Mouse (Mus musculus) limb, embryonic 15.5 days (tissue): ENCODE results near the gene Lyzl6. TPM values are rescaled to one million over a fixed set of nuclear protein-coding genes. Genes with fewer than 3 reads are reported as not detected.

Source experiments
- ATAC-seq: fragments of 200-750 bp; cut with Nextera tagmentation; 2 replicates; pipeline ENCODE4 v1.8.0; 2017; ENCODE audit warnings: low read depth, moderate TSS enrichment; ENCODE audit not compliant: insufficient number of reproducible peaks, low FRiP score, low TSS enrichment
- H3K27ac ChIP-seq: fragments of 300-500 bp; sonication (generic); 2 replicates; pipeline ENCODE4 v1.5.1; 2015; ENCODE audit warnings: moderate library complexity, mild to moderate bottlenecking, inconsistent platforms
- H3K27me3 ChIP-seq: fragments of 300-500 bp; sonication (generic); 2 replicates; pipeline ENCODE4 v1.6.1; 2015; ENCODE audit warnings: inconsistent platforms
- H3K36me3 ChIP-seq: fragments of 300-500 bp; sonication (generic); 2 replicates; pipeline ENCODE4 v1.6.1; 2015; ENCODE audit warnings: inconsistent platforms
- H3K4me1 ChIP-seq: fragments of 300-500 bp; sonication (generic); 2 replicates; pipeline ENCODE4 v1.6.1; 2015; ENCODE audit warnings: inconsistent platforms
- H3K4me2 ChIP-seq: fragments of 300-500 bp; sonication (generic); 2 replicates; pipeline ENCODE4 v1.6.1; 2015; ENCODE audit warnings: mild to moderate bottlenecking, inconsistent platforms
- H3K4me3 ChIP-seq: fragments of 300-500 bp; sonication (generic); 2 replicates; pipeline ENCODE4 v1.5.1; 2015; ENCODE audit warnings: mild to moderate bottlenecking, inconsistent platforms
- H3K9ac ChIP-seq: fragments of 300-500 bp; sonication (generic); 2 replicates; pipeline ENCODE4 v1.6.1; 2015; ENCODE audit warnings: inconsistent platforms
- H3K9me3 ChIP-seq: fragments of 300-500 bp; sonication (generic); 2 replicates; pipeline ENCODE4 v1.6.1; 2016; ENCODE audit warnings: inconsistent platforms
- WGBS: fragments of 180-500 bp; shearing (Covaris S2); methylation state at CpG from one replicate; pipeline ENCODE4 v1.1.7; 2015; 5-methylcytosine and 5-hydroxymethylcytosine counted together
- polyA plus RNA-seq: library from polyadenylated mRNA; unstranded; fragments of >200 nt; fragmentation: Nextera tagmentation; extraction: Ambion mirVana; gene quantifications from 2 replicates; pipeline ENCODE4 v1.2.1, GENCODE M21; 2015

Lyzl6 gene
- polyA plus RNA-seq, 1 experiment from 2014 or later, result not detected

- no peaks in the 10 kb centered on the region for H3K36me3 ChIP-seq
- H3K27me3 ChIP-seq, result peaks cover 19% of the 10 kb centered on the region
- no peak overlapping the region for H3K4me3 ChIP-seq
- no peaks in the 10 kb centered on the region for H3K9me3 ChIP-seq
- H3K27ac ChIP-seq, result no peak overlapping the region
- H3K4me2 ChIP-seq, result no peak overlapping the region
- no peak overlapping the region for H3K9ac ChIP-seq
- 71% methylated on average over 6 of the region's 6 CpGs for WGBS
- ATAC-seq, result no peak
- no peaks in the 10 kb centered on the region for H3K4me1 ChIP-seq
Observed at GRCm38 (mm10) chr11:103636261-103636660, 2.4 kb downstream of the Lyzl6 start.

GRCm38 (mm10) chr11:103635481-103635880 lies 3.2 kb downstream of the Lyzl6 start:
- H3K9ac ChIP-seq, result no peak overlapping the region
- H3K27ac ChIP-seq, result no peak overlapping the region
- H3K9me3 ChIP-seq, result no peaks in the 10 kb centered on the region
- H3K4me1 ChIP-seq, result no peaks in the 10 kb centered on the region
- no peak overlapping the region for H3K4me2 ChIP-seq
- no peak for ATAC-seq
- H3K4me3 ChIP-seq, result no peak overlapping the region
- H3K27me3 ChIP-seq, result peaks cover 17% of the 10 kb centered on the region
- no peaks in the 10 kb centered on the region for H3K36me3 ChIP-seq
- 74% methylated on average over 3 of the region's 3 CpGs for WGBS

- Histone ChIP-seq H3K4me3 (no peak overlapping the region), H3K9me3 (no peaks in the 10 kb centered on the region), H3K27ac (no peak overlapping the region), H3K9ac (no peak overlapping the region), H3K36me3 (no peaks in the 10 kb centered on the region), H3K4me2 (no peak overlapping the region), H3K27me3 (peaks cover 12% of the 10 kb centered on the region), H3K4me1 (no peaks in the 10 kb centered on the region)
- 81% methylated on average over 7 of the region's 7 CpGs for WGBS
- ATAC-seq, result no peak
Observed at GRCm38 (mm10) chr11:103634806-103635205, 3.9 kb downstream of the Lyzl6 start.

GRCm38 (mm10) chr11:103627453-103627852 lies 11.2 kb downstream of the Lyzl6 start:
- no peaks in the 10 kb centered on the region for H3K36me3 ChIP-seq
- no peak overlapping the region for H3K4me3 ChIP-seq
- H3K9me3 ChIP-seq, result no peaks in the 10 kb centered on the region
- no peak for ATAC-seq
- no peaks in the 10 kb centered on the region for H3K4me1 ChIP-seq
- no peak overlapping the region for H3K4me2 ChIP-seq
- H3K9ac ChIP-seq, result no peak overlapping the region
- no peak overlapping the region for H3K27ac ChIP-seq
- WGBS, result 80% methylated on average over 23 of the region's 23 CpGs
- H3K27me3 ChIP-seq, result peaks cover 2% of the 10 kb centered on the region; the same call in 1 of the 2 replicates

GRCm38 (mm10) chr11:103621040-103621439 lies 17.6 kb downstream of the Lyzl6 start, which contains the start of gene Gm884:
Gene Gm884 (minus strand): TSS chr11:103621140.
- Histone ChIP-seq H3K9ac (no peak within 1 kb of the TSS), H3K4me1 (no peaks in the 10 kb centered on the region), H3K4me2 (no peak within 1 kb of the TSS), H3K4me3 (no peak within 1 kb of the TSS), H3K27ac (no peak within 1 kb of the TSS), H3K36me3 (no peaks in the 10 kb centered on the region), H3K9me3 (no peaks in the 10 kb centered on the region), H3K27me3 (no peaks in the 10 kb centered on the region)
- no peak for ATAC-seq
- 80% methylated on average over 9 of the region's 9 CpGs for WGBS

- no peaks in the 10 kb centered on the region for H3K36me3 ChIP-seq
- no peaks in the 10 kb centered on the region for H3K27me3 ChIP-seq
- ATAC-seq, result no peak
- no peaks in the 10 kb centered on the region for H3K9me3 ChIP-seq
- no peak overlapping the region for H3K4me3 ChIP-seq
- no peak overlapping the region for H3K4me2 ChIP-seq
- H3K4me1 ChIP-seq, result no peaks in the 10 kb centered on the region
- H3K27ac ChIP-seq, result no peak overlapping the region
- WGBS, result 87% methylated on average over 2 of the region's 2 CpGs
- no peak overlapping the region for H3K9ac ChIP-seq
Observed at GRCm38 (mm10) chr11:103610772-103611171, 27.9 kb downstream of the Lyzl6 start.

GRCm38 (mm10) chr11:103606611-103607010 lies 32.1 kb downstream of the Lyzl6 start:
- H3K4me3 ChIP-seq, result no peak overlapping the region
- no peak overlapping the region for H3K27ac ChIP-seq
- H3K4me2 ChIP-seq, result no peak overlapping the region
- H3K9me3 ChIP-seq, result no peaks in the 10 kb centered on the region
- H3K4me1 ChIP-seq, result no peaks in the 10 kb centered on the region
- H3K36me3 ChIP-seq, result no peaks in the 10 kb centered on the region
- 55% methylated on average over 4 of the region's 5 CpGs for WGBS
- no peak for ATAC-seq
- H3K9ac ChIP-seq, result no peak overlapping the region
- H3K27me3 ChIP-seq, result no peaks in the 10 kb centered on the region

Other genes with a start within 250 kb of the Lyzl6 start
- gene Plekhm1, start 226.2 kb downstream of the Lyzl6 start, polyA plus RNA-seq, result 8.4 and 8.6 TPM in 2 replicates
- not detected in 2 replicates for gene Lrrc37a, start 134.3 kb downstream of the Lyzl6 start, polyA plus RNA-seq
- not detected in 2 replicates for gene Gm884, start 17.8 kb downstream of the Lyzl6 start, polyA plus RNA-seq
- 0.14 TPM in 1 of 2 replicates, not detected in the other for gene Rprml, start 10.7 kb upstream of the Lyzl6 start, polyA plus RNA-seq
- 101 and 103 TPM in 2 replicates for gene Gosr2, start 59.0 kb upstream of the Lyzl6 start, polyA plus RNA-seq
- gene Wnt9b, start 110.9 kb upstream of the Lyzl6 start, polyA plus RNA-seq, result 0.51 and 0.76 TPM in 2 replicates
- 19.7 and 22.6 TPM in 2 replicates for gene Wnt3, start 135.3 kb upstream of the Lyzl6 start, polyA plus RNA-seq